Mouse (Mus musculus) layer of hippocampus, adult 2 months (tissue): ENCODE measurements at regions not wholly inside any gene's neighbourhood (a gene's known extent, or its start where the extent isn't known, plus 50 kb on each side); places are given as distances from the start of the nearest gene placed in this dataset.

Experiments used
- DNase-seq, 2 experiments: peaks; one replicate each; pipeline ENCODE4 v3.0.0; 2022; ENCODE audit warnings: low spot score in 2 of 2
- H3K27ac ChIP-seq: fragments of 200-600 bp; 2 replicates; pipeline ENCODE4 v1.8.1; 2022
- H3K4me3 ChIP-seq: fragments of 200-600 bp; 2 replicates; pipeline ENCODE4 v1.8.1; 2022; ENCODE audit warnings: mild to moderate bottlenecking
- CTCF ChIP-seq: fragments of 200-600 bp; conservative IDR thresholded peaks from 2 replicates; pipeline ENCODE4 v1.8.1; 2022; ENCODE audit warnings: antibody characterized with exemption, mild to moderate bottlenecking, moderate library complexity

GRCm38 (mm10) chr19:21337201-21337600 lies 65.1 kb downstream of the Zfand5 start:
- H3K4me3 ChIP-seq = no peak overlapping the region
- no peak for TF ChIP-seq CTCF
- H3K27ac ChIP-seq = no peak overlapping the region
- DNase-seq = no peak

- peak in 1 of 2 experiments; percentile 11 for DNase-seq
- H3K4me3 ChIP-seq = no peak overlapping the region
- no peak for TF ChIP-seq CTCF
- H3K27ac ChIP-seq = no peak overlapping the region
Measured at GRCm38 (mm10) chr19:21340563-21340962, 68.5 kb downstream of the Zfand5 start.
